In the genomic region with DNA sequence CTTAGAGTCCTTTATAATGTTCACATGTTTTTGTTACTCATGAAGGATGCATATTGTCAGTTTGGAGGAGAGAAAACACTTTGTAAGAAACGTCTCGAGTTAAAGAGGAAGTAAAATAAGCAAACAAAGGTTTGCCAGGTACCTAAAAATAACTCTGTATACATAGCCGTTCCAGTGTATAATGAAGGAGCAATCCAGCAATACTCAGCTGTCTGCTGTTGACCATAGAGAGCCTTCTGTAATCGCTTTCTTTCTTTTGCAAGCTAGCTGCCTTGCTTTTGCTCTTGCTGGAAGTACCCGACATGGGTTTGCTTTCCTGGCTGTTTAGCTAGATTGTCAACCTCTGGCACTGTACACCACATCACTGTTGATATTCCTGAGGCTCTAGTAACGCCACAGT, we compare ENCODE assay signal across 29 mouse cellular contexts. TPM values are rescaled to one million over a fixed set of nuclear protein-coding genes. Genes with fewer than 3 reads are reported as not detected.
DNase-seq lines count a peak whose midpoint lies in the region; ATAC-seq and TF ChIP-seq lines count a peak whose summit lies in the region.
"Had no signal": no experiment of that assay in that cellular context is flagged by ENCODE, and none has a peak within 500 bp of the region (broad histone marks: within the 10 kb centered on the region; RNA-seq: fewer than 3 reads in every experiment).

No protein-coding gene starts in this region.

- H3K36me3 ChIP-seq in hindbrain, embryonic 12.5 days: no peaks in the 10 kb centered on the region
- no peaks in the 10 kb centered on the region for H3K36me3 ChIP-seq in hindbrain, embryonic 10.5 days
- H3K36me3 ChIP-seq in midbrain, embryonic 12.5 days: no peaks in the 10 kb centered on the region
- no peaks in the 10 kb centered on the region for H3K36me3 ChIP-seq in midbrain, postnatal 0 days (ENCODE audit: insufficient read depth, low read length)
- H3K36me3 ChIP-seq in stomach, postnatal 0 days (ENCODE audit: control insufficient read depth, insufficient read depth, low read length): no peaks in the 10 kb centered on the region
- H3K36me3 ChIP-seq: embryonic facial prominence, embryonic 13.5 days; G1E; heart, embryonic 15.5 days; limb, embryonic 15.5 days; neural tube, embryonic 13.5 days had no signal

- H3K9me3 ChIP-seq in hindbrain, embryonic 12.5 days (replicated peaks): no peaks in the 10 kb centered on the region
- no peaks in the 10 kb centered on the region for H3K9me3 ChIP-seq in hindbrain, embryonic 10.5 days
- no peaks in the 10 kb centered on the region for H3K9me3 ChIP-seq in midbrain, embryonic 12.5 days
- no peaks in the 10 kb centered on the region for H3K9me3 ChIP-seq in midbrain, postnatal 0 days (ENCODE audit: low read length)
- no peaks in the 10 kb centered on the region for H3K9me3 ChIP-seq in stomach, postnatal 0 days (ENCODE audit: control insufficient read depth, low read length)
- H3K9me3 ChIP-seq: embryonic facial prominence, embryonic 13.5 days; G1E; heart, embryonic 15.5 days; limb, embryonic 15.5 days; megakaryocyte, embryonic 14.5 days; neural tube, embryonic 13.5 days had no signal

- H3K27me3 ChIP-seq in hindbrain, embryonic 12.5 days: no peaks in the 10 kb centered on the region
- no peaks in the 10 kb centered on the region for H3K27me3 ChIP-seq in hindbrain, embryonic 10.5 days (ENCODE audit: insufficient read depth, poor library complexity, severe bottlenecking)
- no peaks in the 10 kb centered on the region for H3K27me3 ChIP-seq in midbrain, embryonic 12.5 days
- no peaks in the 10 kb centered on the region for H3K27me3 ChIP-seq in midbrain, postnatal 0 days (ENCODE audit: insufficient read depth, low read length)
- no peaks in the 10 kb centered on the region for H3K27me3 ChIP-seq in stomach, postnatal 0 days (ENCODE audit: control insufficient read depth, insufficient read depth, low read length)
- H3K27me3 ChIP-seq: embryonic facial prominence, embryonic 13.5 days; heart, embryonic 15.5 days; limb, embryonic 15.5 days; megakaryocyte, embryonic 14.5 days; neural tube, embryonic 13.5 days had no signal

- H3K4me1 ChIP-seq in hindbrain, embryonic 12.5 days: no peaks in the 10 kb centered on the region
- H3K4me1 ChIP-seq in hindbrain, embryonic 10.5 days (replicated peaks): no peaks in the 10 kb centered on the region
- H3K4me1 ChIP-seq in midbrain, embryonic 12.5 days: peaks cover 5% of the 10 kb centered on the region; the same call in 1 of the 2 replicates
- H3K4me1 ChIP-seq in midbrain, postnatal 0 days (ENCODE audit: insufficient read depth, low read length): no peaks in the 10 kb centered on the region
- H3K4me1 ChIP-seq in stomach, postnatal 0 days (replicated peaks; ENCODE audit: control insufficient read depth, insufficient read depth): no peaks in the 10 kb centered on the region
- H3K4me1 ChIP-seq: embryonic facial prominence, embryonic 13.5 days; heart, embryonic 15.5 days; megakaryocyte, embryonic 14.5 days; neural tube, embryonic 13.5 days had no signal

- H3K4me3 ChIP-seq in hindbrain, embryonic 12.5 days: no peak overlapping the region
- no peak overlapping the region for H3K4me3 ChIP-seq in hindbrain, embryonic 10.5 days
- no peak overlapping the region for H3K4me3 ChIP-seq in midbrain, embryonic 12.5 days
- no peak overlapping the region for H3K4me3 ChIP-seq in midbrain, postnatal 0 days (ENCODE audit: low read depth, low read length)
- H3K4me3 ChIP-seq in stomach, postnatal 0 days (ENCODE audit: low read depth, low read length): no peak overlapping the region
- H3K4me3 ChIP-seq: embryonic facial prominence, embryonic 13.5 days; heart, adult 2 months; heart, embryonic 15.5 days; limb, embryonic 15.5 days; megakaryocyte, embryonic 14.5 days; neural tube, embryonic 13.5 days had no signal

- TF ChIP-seq EP300 in stomach, postnatal 0 days (optimal IDR thresholded peaks at IDR 0.05): no peak

- intact Hi-C loops in left cerebral cortex, postnatal 14 days (cut with DNase I): no loop called here

- DNase-seq in hindbrain, embryonic 10.5 days (ENCODE audit: low spot score): no peak
- no peak for DNase-seq in midbrain, postnatal 0 days (ENCODE audit: low spot score)
- DNase-seq in lung, postnatal 10 days: peak; percentile 5
- DNase-seq in stomach, postnatal 0 days (ENCODE audit: low spot score): peak; percentile 14
- DNase-seq in left cerebral cortex, postnatal 14 days (ENCODE audit: low spot score in 2 of 2): no peak
- no peak for DNase-seq in right cerebral cortex, postnatal 14 days
- DNase-seq: adrenal gland, postnatal 10 days; cerebellum, postnatal 10 days; gastrocnemius, postnatal 25 days; heart, adult 2 months; heart, postnatal 4 days; layer of hippocampus, postnatal 36 days; spleen, adult 18-20 months; thymus, postnatal 25 days had no signal

- H3K27ac ChIP-seq in hindbrain, embryonic 12.5 days: peak overlapping the region; percentile 52; the same call in 1 of the 2 replicates
- H3K27ac ChIP-seq in hindbrain, embryonic 10.5 days: no peak overlapping the region
- H3K27ac ChIP-seq in midbrain, embryonic 12.5 days (replicated peaks): peak overlapping the region; percentile 61
- H3K27ac ChIP-seq in midbrain, postnatal 0 days (ENCODE audit: low read depth, low read length): no peak overlapping the region
- no peak overlapping the region for H3K27ac ChIP-seq in stomach, postnatal 0 days (replicated peaks)
- H3K27ac ChIP-seq: embryonic facial prominence, embryonic 13.5 days; heart, adult 2 months; heart, embryonic 15.5 days; limb, embryonic 15.5 days; neural tube, embryonic 13.5 days had no signal

- no peak overlapping the region for H3K9ac ChIP-seq in hindbrain, embryonic 12.5 days
- no peak overlapping the region for H3K9ac ChIP-seq in midbrain, embryonic 12.5 days (replicated peaks)
- H3K9ac ChIP-seq in midbrain, postnatal 0 days (replicated peaks; ENCODE audit: low read length, poor library complexity, severe bottlenecking): no peak overlapping the region
- no peak overlapping the region for H3K9ac ChIP-seq in stomach, postnatal 0 days (ENCODE audit: low read length)
- H3K9ac ChIP-seq: embryonic facial prominence, embryonic 13.5 days; heart, embryonic 15.5 days; limb, embryonic 15.5 days; neural tube, embryonic 13.5 days had no signal

- 65% methylated on average over 6 of the region's 6 CpGs for WGBS in hindbrain, embryonic 12.5 days
- 81% methylated on average over 6 of the region's 6 CpGs for WGBS in hindbrain, embryonic 10.5 days
- WGBS in midbrain, embryonic 12.5 days: 64% methylated on average over 6 of the region's 6 CpGs
- WGBS in midbrain, postnatal 0 days: 55% methylated on average over 6 of the region's 6 CpGs
- 9% methylated on average over 6 of the region's 6 CpGs for WGBS in stomach, postnatal 0 days

- no peak for TF ChIP-seq CTCF in midbrain, postnatal 0 days (IDR thresholded peaks at IDR 0.05)
- no peak for TF ChIP-seq CTCF in stomach, postnatal 0 days (IDR thresholded peaks at IDR 0.05; ENCODE audit: low read depth)

- ATAC-seq in hindbrain, embryonic 12.5 days (ENCODE audit: low FRiP score): peak; percentile 54; the same call in 1 of the 2 replicates
- no peak for ATAC-seq in midbrain, embryonic 12.5 days (ENCODE audit: low FRiP score, low read depth)
- no peak for ATAC-seq in midbrain, postnatal 0 days (ENCODE audit: low FRiP score)
- peak; percentile 86 for ATAC-seq in stomach, postnatal 0 days (ENCODE audit: low FRiP score, low TSS enrichment)
- ATAC-seq: activated CD4-positive, CD25-positive, alpha-beta regulatory T cell, adult 4 months; CD4-positive, CD25-positive, alpha-beta regulatory T cell, adult 4 months; forebrain, embryonic 14.5 days had no signal

- H3K4me2 ChIP-seq in hindbrain, embryonic 12.5 days (replicated peaks): no peak overlapping the region
- H3K4me2 ChIP-seq in midbrain, embryonic 12.5 days (replicated peaks): no peak overlapping the region
- no peak overlapping the region for H3K4me2 ChIP-seq in midbrain, postnatal 0 days (ENCODE audit: low read depth, low read length, poor library complexity, severe bottlenecking)
- H3K4me2 ChIP-seq in stomach, postnatal 0 days (replicated peaks; ENCODE audit: low read depth): no peak overlapping the region; the same call in 1 of the 2 replicates
- H3K4me2 ChIP-seq: embryonic facial prominence, embryonic 13.5 days; heart, embryonic 15.5 days; limb, embryonic 15.5 days; neural tube, embryonic 13.5 days had no signal

RNA-seq across cellular contexts. Expression of a gene that starts 48.6 kb away (rescaled TPM):
- polyA plus RNA-seq in hindbrain, embryonic 12.5 days (2016; fragmentation: Nextera tagmentation; extraction: Ambion mirVana): not detected in 2 replicates
- not detected in 2 replicates for polyA plus RNA-seq in hindbrain, embryonic 10.5 days (2016; fragmentation: Nextera tagmentation; extraction: Ambion mirVana)
- polyA plus RNA-seq in midbrain, embryonic 12.5 days (2016; fragmentation: Nextera tagmentation; extraction: Ambion mirVana): not detected in 2 replicates
- not detected in 2 replicates for total RNA-seq in midbrain, postnatal 0 days (2014; rRNA removed)
- polyA plus RNA-seq in midbrain, postnatal 0 days (2015; fragmentation: Nextera tagmentation; extraction: Ambion mirVana): not detected in 2 replicates
- polyA plus RNA-seq in stomach, postnatal 0 days (2015; fragmentation: Nextera tagmentation; extraction: Ambion mirVana): 0.05 TPM in 1 of 2 replicates, not detected in the other
- total RNA-seq in left cerebral cortex, postnatal 14 days (2021): not detected
- total RNA-seq: adrenal gland, postnatal 10 days; G1E; gastrocnemius, postnatal 25 days; heart, adult 2 months; heart, postnatal 4 days; layer of hippocampus, postnatal 36 days; left cerebral cortex, postnatal 36 days had no signal
- polyA plus RNA-seq: activated CD4-positive, CD25-positive, alpha-beta regulatory T cell, adult 4 months; CD4-positive, CD25-positive, alpha-beta regulatory T cell, adult 4 months; embryonic facial prominence, embryonic 13.5 days; forebrain, embryonic 14.5 days; G1E; heart, adult 2 months; heart, embryonic 15.5 days; intestine, embryonic 14.5 days; kidney, embryonic 16.5 days; limb, embryonic 15.5 days; liver, embryonic 16.5 days; neural tube, embryonic 13.5 days had no signal

Comparison
In these comparisons a context has a peak if more than half of its experiments do, and no peak if none do; other contexts are left out.
1. H3K27ac ChIP-seq: peak in hindbrain, embryonic 12.5 days (single experiment) and midbrain, embryonic 12.5 days (single experiment); none in hindbrain, embryonic 10.5 days (single experiment), midbrain, postnatal 0 days (single experiment) and stomach, postnatal 0 days (single experiment).
2. ATAC-seq: peak in hindbrain, embryonic 12.5 days (single experiment) and stomach, postnatal 0 days (single experiment); none in midbrain, embryonic 12.5 days (single experiment) and midbrain, postnatal 0 days (single experiment).
3. DNase-seq: peak in lung, postnatal 10 days (single experiment) and stomach, postnatal 0 days (single experiment); none in hindbrain, embryonic 10.5 days (single experiment), midbrain, postnatal 0 days (single experiment), left cerebral cortex, postnatal 14 days (0 of 2) and right cerebral cortex, postnatal 14 days (single experiment).